Mouse (Mus musculus) lung, postnatal 0 days (tissue): ENCODE data around the gene Gpr108. TPM values are rescaled to one million over a fixed set of nuclear protein-coding genes. Genes with fewer than 3 reads are reported as not detected.

Experiments
- ATAC-seq: fragments of 200-750 bp; cut with Nextera tagmentation; 2 replicates; pipeline ENCODE4 v1.8.0; 2017; ENCODE audit warnings: moderate library complexity
- DNase-seq: peaks from one replicate; pipeline ENCODE4 v3.0.0-alpha.2; 2016; ENCODE audit warnings: low spot score
- H3K27ac ChIP-seq: fragments of 300-500 bp; sonication (generic); 2 replicates; pipeline ENCODE4 v1.5.1; 2014; ENCODE audit warnings: antibody characterized with exemption, mild to moderate bottlenecking, low read length, mixed read lengths
- H3K27me3 ChIP-seq: fragments of 300-500 bp; sonication (generic); replicated peaks from 2 replicates; pipeline ENCODE4 v1.6.1; 2014; ENCODE audit warnings: low read length, mixed read lengths; ENCODE audit not compliant: insufficient read depth
- H3K36me3 ChIP-seq: fragments of 300-500 bp; sonication (generic); 2 replicates; pipeline ENCODE4 v1.6.1; 2014; ENCODE audit warnings: low read length, mixed read lengths; ENCODE audit not compliant: insufficient read depth
- H3K4me1 ChIP-seq: fragments of 300-500 bp; sonication (generic); 2 replicates; pipeline ENCODE4 v1.6.1; 2014; ENCODE audit warnings: antibody characterized with exemption, low read depth, low read length, mixed read lengths; ENCODE audit not compliant: insufficient read depth
- H3K4me2 ChIP-seq: fragments of 300-500 bp; sonication (generic); replicated peaks from 2 replicates; pipeline ENCODE4 v1.6.1; 2014; ENCODE audit warnings: low read depth, mild to moderate bottlenecking, low read length, moderate library complexity, mixed read lengths
- H3K4me3 ChIP-seq: fragments of 300-500 bp; sonication (generic); 2 replicates; pipeline ENCODE4 v1.5.1; 2014; ENCODE audit warnings: low read depth, low read length
- H3K9ac ChIP-seq: fragments of 300-500 bp; sonication (generic); replicated peaks from 2 replicates; pipeline ENCODE4 v1.6.1; 2014; ENCODE audit warnings: low read depth, mild to moderate bottlenecking
- H3K9me3 ChIP-seq: fragments of 300-500 bp; sonication (generic); 2 replicates; pipeline ENCODE4 v1.6.1; 2016; ENCODE audit warnings: low read length, mixed read lengths
- CTCF ChIP-seq: IDR thresholded peaks from 2 replicates; pipeline ENCODE4 v1.5.1; 2016; ENCODE audit warnings: antibody characterized with exemption, mild to moderate bottlenecking
- EP300 ChIP-seq: IDR thresholded peaks from 2 replicates; pipeline ENCODE4 v1.6.1; 2016; ENCODE audit warnings: antibody characterized with exemption, mild to moderate bottlenecking, control low read depth
- WGBS: fragments of 180-500 bp; shearing (Covaris S2); extraction: QIAGEN DNeasy Blood & Tissue Kit; methylation state at CpG from one replicate; pipeline ENCODE4 v1.1.7; 2014; 5-methylcytosine and 5-hydroxymethylcytosine counted together
- polyA plus RNA-seq: library from polyadenylated mRNA; unstranded; fragments of >200 nt; fragmentation: Nextera tagmentation; extraction: Ambion mirVana; gene quantifications from 2 replicates; pipeline ENCODE4 v1.2.1, GENCODE M21; 2015

The Gpr108 gene
- polyA plus RNA-seq, 1 experiment from 2014 or later = 48.4 TPM

DNA sequence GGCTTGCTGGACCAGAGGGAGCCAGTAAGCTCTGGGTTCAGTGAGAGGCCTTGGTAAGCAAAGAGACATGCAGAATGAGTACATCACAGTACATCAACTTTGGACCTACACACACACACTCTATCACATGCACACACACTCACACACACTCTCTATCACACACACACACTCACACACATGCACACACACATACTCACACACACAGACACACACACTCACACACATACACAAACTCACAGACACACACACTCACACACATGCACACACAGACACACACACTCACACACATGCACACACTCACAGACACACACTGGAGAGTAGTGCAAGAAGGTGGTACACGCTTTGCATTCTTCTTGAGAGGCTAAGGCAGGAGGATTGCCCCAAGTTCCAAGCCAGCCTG, 16.0 kb downstream of the Gpr108 start:
- WGBS = 91% methylated on average over 1 of the region's 1 CpGs
- Histone ChIP-seq H3K4me2 (no peak overlapping the region), H3K27me3 (no peaks in the 10 kb centered on the region), H3K4me1 (0 out of 2 replicates have a peak, but pooled peaks cover 10% of the 10 kb centered on the region), H3K27ac (no peak overlapping the region), H3K36me3 (peaks cover 6% of the 10 kb centered on the region; the same call in 1 of the 2 replicates), H3K9me3 (no peaks in the 10 kb centered on the region), H3K9ac (no peak overlapping the region), H3K4me3 (no peak overlapping the region)
- DNase-seq = no peak
- no peak for TF ChIP-seq CTCF
- no peak for TF ChIP-seq EP300
- no peak for ATAC-seq

DNA sequence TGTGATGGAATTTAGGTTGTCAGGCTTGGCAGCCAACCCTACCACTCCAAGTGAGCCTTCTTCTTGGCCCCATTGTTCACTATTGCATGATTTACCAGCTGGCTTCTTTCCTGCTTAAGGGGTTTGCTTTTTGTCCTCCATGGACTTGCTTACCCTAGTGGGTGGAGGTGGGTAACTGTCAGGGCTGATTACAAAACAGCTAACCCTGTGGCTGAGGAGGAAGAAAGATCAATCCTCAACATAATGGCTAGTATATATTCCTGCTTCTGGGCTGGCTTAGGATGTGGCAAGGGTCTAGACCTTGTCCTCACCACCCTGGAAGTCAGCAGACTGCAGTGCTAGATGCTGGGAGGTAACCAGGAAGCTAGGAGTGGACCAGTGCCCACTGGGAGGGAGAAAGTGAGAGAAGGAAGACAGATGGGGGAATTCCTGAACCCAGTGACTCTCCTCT, 16.9 kb downstream of the Gpr108 start:
- no peaks in the 10 kb centered on the region for H3K27me3 ChIP-seq
- peak; percentile 36 for ATAC-seq
- H3K9me3 ChIP-seq = no peaks in the 10 kb centered on the region
- no peak overlapping the region for H3K9ac ChIP-seq
- H3K4me2 ChIP-seq = no peak overlapping the region
- TF ChIP-seq CTCF = no peak
- no peak for TF ChIP-seq EP300
- peak overlapping the region; percentile 38; the same call in 1 of the 2 replicates for H3K27ac ChIP-seq
- DNase-seq = peak; percentile 61
- no peak overlapping the region for H3K4me3 ChIP-seq
- H3K4me1 ChIP-seq = 0 out of 2 replicates have a peak, but pooled peaks cover 10% of the 10 kb centered on the region
- peaks cover 5% of the 10 kb centered on the region; the same call in 1 of the 2 replicates for H3K36me3 ChIP-seq

DNA sequence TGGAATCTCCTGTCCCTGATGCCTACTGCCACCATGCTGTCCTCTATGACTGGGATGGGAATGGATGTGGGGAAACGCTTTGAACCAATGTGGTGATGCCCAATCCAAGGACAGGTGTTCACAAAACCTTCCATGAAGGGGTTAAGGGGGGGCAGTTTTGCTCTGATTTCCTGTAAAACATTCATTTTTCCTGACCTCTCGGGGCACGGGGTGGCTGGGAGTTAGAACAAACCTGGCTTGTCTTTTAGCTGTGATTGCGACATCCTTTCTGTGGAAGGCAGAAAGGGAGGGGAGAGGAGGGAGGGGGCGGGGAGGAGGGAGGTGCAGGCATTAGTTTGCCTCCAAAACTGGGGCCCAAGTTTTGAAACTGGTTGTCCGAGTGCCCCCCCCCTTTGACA, 17.5 kb downstream of the Gpr108 start:
- H3K27ac ChIP-seq = peak overlapping the region; percentile 32; the same call in 1 of the 2 replicates
- no peaks in the 10 kb centered on the region for H3K27me3 ChIP-seq
- peak; percentile 81 for DNase-seq
- no peak overlapping the region for H3K4me2 ChIP-seq
- no peak overlapping the region for H3K4me3 ChIP-seq
- 18% methylated on average over 6 of the region's 6 CpGs for WGBS
- H3K36me3 ChIP-seq = peaks cover 1% of the 10 kb centered on the region; the same call in 1 of the 2 replicates
- H3K4me1 ChIP-seq = 0 out of 2 replicates have a peak, but pooled peaks cover 10% of the 10 kb centered on the region
- TF ChIP-seq EP300 (no peak), CTCF (no peak)
- no peaks in the 10 kb centered on the region for H3K9me3 ChIP-seq
- H3K9ac ChIP-seq = no peak overlapping the region
- ATAC-seq = peak; percentile 44

DNA sequence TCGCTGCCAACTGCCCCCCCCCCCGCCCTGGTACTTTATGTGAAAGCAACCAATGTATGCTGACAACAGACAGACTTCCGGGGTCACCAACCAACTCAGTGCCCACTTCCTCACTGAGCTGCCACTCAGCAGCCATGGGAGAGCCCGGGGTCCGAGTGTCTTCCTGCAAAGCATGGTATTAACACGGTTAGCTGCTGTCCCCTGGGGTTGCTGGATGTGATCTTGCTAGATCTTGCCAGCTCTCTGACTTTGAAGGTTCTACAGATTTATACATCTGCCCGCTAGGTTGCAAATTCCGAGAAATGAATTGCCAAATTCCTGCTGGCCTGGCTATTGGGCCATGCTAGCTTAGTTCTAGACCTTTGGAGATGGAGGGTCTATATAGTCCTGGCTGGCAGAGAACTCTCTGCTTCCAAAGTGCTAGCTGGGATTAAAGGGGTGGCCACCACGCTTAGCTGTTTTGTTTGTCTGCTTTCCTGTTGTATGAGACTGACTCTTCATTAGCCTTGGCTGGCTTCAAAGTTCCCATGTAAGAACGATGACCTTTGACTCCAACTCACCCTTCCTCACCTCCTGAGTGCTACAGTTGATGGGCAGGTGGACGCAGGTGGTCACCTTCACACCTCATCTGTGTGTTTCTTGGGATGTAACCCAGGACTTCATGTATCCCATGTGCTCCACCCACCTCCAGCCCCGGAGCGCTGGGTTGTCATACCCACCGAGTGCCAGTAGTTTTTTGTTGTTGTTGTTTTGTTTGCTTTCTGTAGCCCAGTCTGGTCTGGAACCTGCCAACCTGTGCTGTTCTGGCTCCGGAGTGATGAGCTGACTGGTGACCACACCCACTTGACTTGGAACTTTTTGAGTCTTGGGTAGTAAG, 18.2 kb downstream of the Gpr108 start:
- Histone ChIP-seq H3K9me3 (no peaks in the 10 kb centered on the region), H3K4me3 (no peak overlapping the region), H3K27me3 (no peaks in the 10 kb centered on the region), H3K36me3 (no peaks in the 10 kb centered on the region), H3K4me1 (0 out of 2 replicates have a peak, but pooled peaks cover 10% of the 10 kb centered on the region), H3K4me2 (no peak overlapping the region), H3K9ac (no peak overlapping the region), H3K27ac (peak overlapping the region; percentile 32; the same call in 1 of the 2 replicates)
- ATAC-seq (no peak), DNase-seq (no peak)
- no peak for TF ChIP-seq EP300
- 71% methylated on average over 15 of the region's 15 CpGs for WGBS

DNA sequence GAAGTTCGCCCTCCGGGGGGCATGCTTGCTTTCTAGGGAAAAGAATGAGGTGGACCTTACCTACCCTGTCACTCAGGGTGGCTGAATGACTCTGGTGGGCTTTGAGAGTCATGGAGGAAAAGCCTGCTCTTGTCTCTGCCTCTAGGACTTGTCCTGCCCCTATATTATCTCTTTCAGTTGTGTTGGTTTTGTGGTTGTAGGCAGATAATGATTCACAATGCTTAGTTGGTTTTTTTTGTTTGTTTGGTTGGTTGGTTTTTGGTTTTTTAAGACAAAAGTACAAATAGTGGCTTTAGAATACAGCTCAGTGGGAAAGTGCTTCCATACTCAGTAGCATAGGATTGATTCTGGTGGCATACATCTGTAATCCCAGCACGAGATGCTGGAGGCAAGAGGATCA, 19.4 kb downstream of the Gpr108 start:
- Histone ChIP-seq H3K36me3 (no peaks in the 10 kb centered on the region), H3K27me3 (no peaks in the 10 kb centered on the region), H3K4me2 (no peak overlapping the region), H3K9ac (no peak overlapping the region), H3K27ac (no peak overlapping the region), H3K9me3 (no peaks in the 10 kb centered on the region), H3K4me1 (0 out of 2 replicates have a peak, but pooled peaks cover 10% of the 10 kb centered on the region), H3K4me3 (no peak overlapping the region)
- DNase-seq = no peak
- no peak for ATAC-seq
- 77% methylated on average over 3 of the region's 3 CpGs for WGBS
- TF ChIP-seq EP300 (no peak), CTCF (no peak)

GRCm38 (mm10) chr17:57228014-57228413, 20.2 kb downstream of the Gpr108 start, which contains the start of gene C3:
Gene C3, minus strand, starts transcription at chr17:57228136.
- H3K4me2 ChIP-seq = peak within 1 kb of the TSS; percentile 30; the same call in 1 of the 2 replicates
- ATAC-seq = peak; percentile 66
- TF ChIP-seq CTCF = no peak
- TF ChIP-seq EP300 = no peak
- 0 out of 2 replicates have a peak, but pooled peaks cover 10% of the 10 kb centered on the region for H3K4me1 ChIP-seq
- H3K27me3 ChIP-seq = no peaks in the 10 kb centered on the region
- no peak within 1 kb of the TSS; the same call in 1 of the 2 replicates for H3K27ac ChIP-seq
- DNase-seq = peak; percentile 84
- H3K36me3 ChIP-seq = no peaks in the 10 kb centered on the region
- WGBS = 62% methylated on average over 3 of the region's 3 CpGs
- no peak within 1 kb of the TSS for H3K4me3 ChIP-seq
- no peaks in the 10 kb centered on the region for H3K9me3 ChIP-seq
- no peak within 1 kb of the TSS for H3K9ac ChIP-seq
